Mouse (Mus musculus): ENCODE results near the gene Adck1.

DNA sequence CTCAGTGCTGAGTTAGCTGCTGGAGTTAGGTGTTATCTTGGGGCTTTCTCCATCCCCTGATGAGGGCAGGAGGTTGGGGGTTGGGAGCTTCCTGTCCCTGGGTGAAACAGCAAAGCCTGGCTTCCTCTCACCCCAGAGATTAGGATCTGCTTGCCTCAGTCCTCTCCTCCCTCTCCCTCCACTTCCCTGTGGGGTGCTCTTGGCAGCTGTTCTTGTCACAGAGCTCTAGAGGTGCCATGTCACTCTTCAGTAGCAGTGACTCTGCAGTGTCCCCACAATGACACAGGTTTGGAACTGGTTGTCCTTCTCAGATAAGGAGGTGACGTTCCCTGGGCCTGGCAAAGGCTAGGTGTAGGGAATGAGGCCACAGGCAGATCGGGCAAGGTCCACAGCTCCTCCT lies 68.4 kb downstream of the Adck1 start:
- TF ChIP-seq EP300 (optimal IDR thresholded peaks at IDR 0.05) (no peak), CTCF (IDR thresholded peaks at IDR 0.05; ENCODE audit: low read depth) (no peak)

Measured in stomach, postnatal 0 days (tissue).